Mouse (Mus musculus): ENCODE measurements at regions not wholly inside any gene's neighbourhood (a gene's known extent, or its start where the extent isn't known, plus 50 kb on each side); places are given as distances from the start of the nearest gene placed in this dataset.

GRCm38 (mm10) chr7:128998759-128999158 is 254.0 kb downstream of the Sec23ip start:
- H3K9me3 ChIP-seq (ENCODE audit: control insufficient read depth, low read length), result no peaks in the 10 kb centered on the region

GRCm38 (mm10) chr7:129002419-129002818 is 254.4 kb upstream of the Plpp4 start:
- H3K27me3 ChIP-seq (ENCODE audit: control insufficient read depth, insufficient read depth, low read length), result no peaks in the 10 kb centered on the region
- H3K9ac ChIP-seq (ENCODE audit: low read depth, low read length), result no peak overlapping the region
- no peaks in the 10 kb centered on the region for H3K9me3 ChIP-seq (ENCODE audit: control insufficient read depth, low read length)
- ATAC-seq (ENCODE audit: low FRiP score, low TSS enrichment), result no peak
- no peak overlapping the region for H3K4me3 ChIP-seq (ENCODE audit: low read length)
- no peak overlapping the region for H3K4me2 ChIP-seq (replicated peaks; ENCODE audit: low read depth, low read length)
- no peaks in the 10 kb centered on the region for H3K4me1 ChIP-seq (ENCODE audit: control insufficient read depth, insufficient read depth, low read length)
- no peak overlapping the region for H3K27ac ChIP-seq (ENCODE audit: low read depth, low read length)
- 71% methylated on average over 5 of the region's 5 CpGs for WGBS
- no peaks in the 10 kb centered on the region for H3K36me3 ChIP-seq (ENCODE audit: control insufficient read depth, insufficient read depth, low read length)

More at GRCm38 (mm10) chr7:128998759-128999158, 254.0 kb downstream of the Sec23ip start:
- no peak for ATAC-seq (ENCODE audit: low FRiP score, low TSS enrichment)
- Histone ChIP-seq H3K36me3 (ENCODE audit: control insufficient read depth, insufficient read depth, low read length) (no peaks in the 10 kb centered on the region), H3K27ac (ENCODE audit: low read depth, low read length) (no peak overlapping the region), H3K27me3 (ENCODE audit: control insufficient read depth, insufficient read depth, low read length) (no peaks in the 10 kb centered on the region), H3K4me2 (replicated peaks; ENCODE audit: low read depth, low read length) (no peak overlapping the region), H3K4me1 (ENCODE audit: control insufficient read depth, insufficient read depth, low read length) (no peaks in the 10 kb centered on the region), H3K4me3 (ENCODE audit: low read length) (no peak overlapping the region), H3K9ac (ENCODE audit: low read depth, low read length) (no peak overlapping the region)
- WGBS, result 57% methylated on average over 4 of the region's 4 CpGs

- no peaks in the 10 kb centered on the region for H3K4me1 ChIP-seq (ENCODE audit: control insufficient read depth, insufficient read depth, low read length)
- no peak overlapping the region for H3K4me2 ChIP-seq (replicated peaks; ENCODE audit: low read depth, low read length)
- WGBS, result 78% methylated on average over 1 of the region's 1 CpGs
- no peak overlapping the region for H3K4me3 ChIP-seq (ENCODE audit: low read length)
- no peak for ATAC-seq (ENCODE audit: low FRiP score, low TSS enrichment)
- H3K9ac ChIP-seq (ENCODE audit: low read depth, low read length), result no peak overlapping the region
- no peaks in the 10 kb centered on the region for H3K27me3 ChIP-seq (ENCODE audit: control insufficient read depth, insufficient read depth, low read length)
- H3K27ac ChIP-seq (ENCODE audit: low read depth, low read length), result no peak overlapping the region
- H3K36me3 ChIP-seq (ENCODE audit: control insufficient read depth, insufficient read depth, low read length), result no peaks in the 10 kb centered on the region
- H3K9me3 ChIP-seq (ENCODE audit: control insufficient read depth, low read length), result no peaks in the 10 kb centered on the region
These were observed 253.7 kb upstream of the Plpp4 start for GRCm38 (mm10) chr7:129003150-129003549.

DNA sequence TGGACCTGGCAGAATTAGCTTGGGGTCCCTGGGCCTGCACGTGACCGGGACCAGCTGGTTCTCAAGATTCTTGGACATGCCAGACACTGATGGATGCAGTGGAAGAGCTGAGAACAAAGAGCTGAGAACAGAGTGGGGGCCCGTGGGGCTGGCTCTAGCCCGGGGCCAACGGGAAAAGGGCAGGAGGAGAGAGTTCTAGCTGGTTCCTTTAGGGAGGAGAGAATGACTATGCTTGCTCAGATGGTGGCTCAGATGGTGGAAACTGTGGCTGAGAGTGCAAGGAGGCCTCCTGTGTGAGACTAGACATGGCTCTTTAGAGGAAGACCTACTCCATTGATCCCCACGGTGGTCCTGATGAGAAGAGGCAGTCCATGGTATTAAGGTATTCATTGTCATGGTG is 240.5 kb upstream of the Plpp4 start:
- no peak overlapping the region for H3K9ac ChIP-seq (ENCODE audit: low read depth, low read length)
- no peaks in the 10 kb centered on the region for H3K36me3 ChIP-seq (ENCODE audit: control insufficient read depth, insufficient read depth, low read length)
- ATAC-seq (ENCODE audit: low FRiP score, low TSS enrichment), result no peak
- no peaks in the 10 kb centered on the region; the same call in 1 of the 2 replicates for H3K9me3 ChIP-seq (ENCODE audit: control insufficient read depth, low read length)
- no peak overlapping the region for H3K4me2 ChIP-seq (replicated peaks; ENCODE audit: low read depth, low read length)
- H3K27ac ChIP-seq (ENCODE audit: low read depth, low read length), result no peak overlapping the region
- H3K4me1 ChIP-seq (ENCODE audit: control insufficient read depth, insufficient read depth, low read length), result no peaks in the 10 kb centered on the region
- H3K27me3 ChIP-seq (ENCODE audit: control insufficient read depth, insufficient read depth, low read length), result no peaks in the 10 kb centered on the region
- no peak overlapping the region for H3K4me3 ChIP-seq (ENCODE audit: low read length)
- WGBS, result 87% methylated on average over 6 of the region's 6 CpGs

- 68% methylated on average over 2 of the region's 2 CpGs for WGBS
- Histone ChIP-seq H3K27me3 (ENCODE audit: control insufficient read depth, insufficient read depth, low read length) (no peaks in the 10 kb centered on the region), H3K4me1 (ENCODE audit: control insufficient read depth, insufficient read depth, low read length) (no peaks in the 10 kb centered on the region), H3K27ac (ENCODE audit: low read depth, low read length) (no peak overlapping the region), H3K4me2 (replicated peaks; ENCODE audit: low read depth, low read length) (no peak overlapping the region), H3K36me3 (ENCODE audit: control insufficient read depth, insufficient read depth, low read length) (no peaks in the 10 kb centered on the region), H3K4me3 (ENCODE audit: low read length) (no peak overlapping the region), H3K9ac (ENCODE audit: low read depth, low read length) (no peak overlapping the region), H3K9me3 (ENCODE audit: control insufficient read depth, low read length) (no peaks in the 10 kb centered on the region)
- ATAC-seq (ENCODE audit: low FRiP score, low TSS enrichment), result no peak
These were observed 229.7 kb upstream of the Plpp4 start for GRCm38 (mm10) chr7:129027116-129027515.

DNA sequence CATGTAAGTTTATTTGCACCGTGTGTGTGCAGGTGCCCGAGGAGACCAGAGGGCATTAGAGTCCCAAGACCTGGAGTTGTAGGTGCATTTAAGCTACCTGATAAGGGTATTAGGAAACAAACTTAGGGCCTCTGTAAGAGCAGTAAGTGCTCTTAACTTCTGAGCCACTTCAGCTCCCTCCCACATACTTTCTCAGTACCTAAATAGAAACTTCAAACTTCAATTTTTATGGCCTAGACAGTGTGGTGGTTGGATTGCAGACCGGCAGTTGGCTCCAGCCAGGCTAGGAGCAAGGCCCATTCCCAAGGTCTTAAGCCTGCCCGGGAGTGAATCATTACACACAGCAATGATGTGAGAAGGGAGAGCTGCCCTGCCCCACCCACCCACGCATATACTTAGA is 208.8 kb upstream of the Plpp4 start:
- Histone ChIP-seq H3K27ac (ENCODE audit: low read depth, low read length) (no peak overlapping the region), H3K4me2 (replicated peaks; ENCODE audit: low read depth, low read length) (no peak overlapping the region), H3K4me3 (ENCODE audit: low read length) (no peak overlapping the region), H3K9me3 (ENCODE audit: control insufficient read depth, low read length) (no peaks in the 10 kb centered on the region), H3K9ac (ENCODE audit: low read depth, low read length) (no peak overlapping the region), H3K36me3 (ENCODE audit: control insufficient read depth, insufficient read depth, low read length) (no peaks in the 10 kb centered on the region), H3K27me3 (ENCODE audit: control insufficient read depth, insufficient read depth, low read length) (no peaks in the 10 kb centered on the region), H3K4me1 (ENCODE audit: control insufficient read depth, insufficient read depth, low read length) (no peaks in the 10 kb centered on the region)
- 58% methylated on average over 5 of the region's 5 CpGs for WGBS
- ATAC-seq (ENCODE audit: low FRiP score, low TSS enrichment), result no peak

GRCm38 (mm10) chr7:129049726-129050125 is 207.1 kb upstream of the Plpp4 start:
- no peak for ATAC-seq (ENCODE audit: low FRiP score, low TSS enrichment)
- Histone ChIP-seq H3K27ac (ENCODE audit: low read depth, low read length) (no peak overlapping the region), H3K36me3 (ENCODE audit: control insufficient read depth, insufficient read depth, low read length) (no peaks in the 10 kb centered on the region), H3K4me1 (ENCODE audit: control insufficient read depth, insufficient read depth, low read length) (no peaks in the 10 kb centered on the region), H3K9ac (ENCODE audit: low read depth, low read length) (no peak overlapping the region), H3K27me3 (ENCODE audit: control insufficient read depth, insufficient read depth, low read length) (no peaks in the 10 kb centered on the region), H3K9me3 (ENCODE audit: control insufficient read depth, low read length) (no peaks in the 10 kb centered on the region), H3K4me2 (replicated peaks; ENCODE audit: low read depth, low read length) (no peak overlapping the region), H3K4me3 (ENCODE audit: low read length) (no peak overlapping the region)
- 81% methylated on average over 4 of the region's 4 CpGs for WGBS

DNA sequence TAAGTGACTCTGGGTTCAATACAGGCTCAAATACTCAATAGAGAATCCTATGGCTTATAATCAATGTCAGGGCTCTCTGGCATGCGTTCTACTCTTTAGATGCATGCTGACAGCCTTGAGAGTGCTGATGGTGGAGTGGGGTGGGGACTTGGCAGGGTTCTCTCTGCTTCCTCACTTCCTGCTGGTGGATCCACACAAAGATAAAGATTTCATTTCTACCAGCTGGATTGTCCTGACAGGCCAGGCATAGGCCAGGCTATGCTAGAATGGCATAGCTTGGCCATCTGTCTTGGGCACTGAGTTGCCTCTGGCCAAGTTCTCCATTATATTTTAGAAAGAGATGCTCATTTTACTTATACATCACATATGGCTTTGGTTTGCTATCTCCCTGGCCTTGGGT is 206.2 kb upstream of the Plpp4 start:
- H3K4me2 ChIP-seq (replicated peaks; ENCODE audit: low read depth, low read length), result no peak overlapping the region
- no peaks in the 10 kb centered on the region for H3K27me3 ChIP-seq (ENCODE audit: control insufficient read depth, insufficient read depth, low read length)
- no peak overlapping the region for H3K9ac ChIP-seq (ENCODE audit: low read depth, low read length)
- no peak overlapping the region for H3K4me3 ChIP-seq (ENCODE audit: low read length)
- no peaks in the 10 kb centered on the region for H3K9me3 ChIP-seq (ENCODE audit: control insufficient read depth, low read length)
- no peaks in the 10 kb centered on the region for H3K4me1 ChIP-seq (ENCODE audit: control insufficient read depth, insufficient read depth, low read length)
- no peak overlapping the region for H3K27ac ChIP-seq (ENCODE audit: low read depth, low read length)
- WGBS, result 100% methylated on average over 1 of the region's 1 CpGs
- ATAC-seq (ENCODE audit: low FRiP score, low TSS enrichment), result no peak
- no peaks in the 10 kb centered on the region for H3K36me3 ChIP-seq (ENCODE audit: control insufficient read depth, insufficient read depth, low read length)

DNA sequence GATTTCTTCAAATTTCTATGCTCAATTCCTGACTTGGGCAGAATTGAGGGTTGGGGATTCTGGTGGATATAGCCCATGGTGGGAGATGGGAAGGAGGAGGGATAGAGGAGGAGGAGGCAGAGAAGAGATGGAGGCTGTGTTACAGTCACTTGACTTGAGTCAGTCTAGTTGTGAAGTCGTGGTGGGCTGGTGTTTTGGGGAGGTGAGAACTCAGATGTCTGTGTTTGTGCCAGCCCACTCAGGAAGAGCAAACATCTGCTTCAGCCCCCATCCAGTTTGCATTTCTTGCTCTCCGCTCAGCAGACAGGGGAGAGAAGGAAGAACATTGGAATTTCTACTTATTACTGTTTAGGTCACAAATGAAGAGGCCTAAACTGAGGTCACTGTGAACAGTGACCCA is 189.9 kb upstream of the Plpp4 start:
- 77% methylated on average over 2 of the region's 2 CpGs for WGBS
- H3K9ac ChIP-seq (ENCODE audit: low read depth, low read length), result no peak overlapping the region
- H3K27me3 ChIP-seq (ENCODE audit: control insufficient read depth, insufficient read depth, low read length), result no peaks in the 10 kb centered on the region
- H3K9me3 ChIP-seq (ENCODE audit: control insufficient read depth, low read length), result no peaks in the 10 kb centered on the region
- no peaks in the 10 kb centered on the region for H3K36me3 ChIP-seq (ENCODE audit: control insufficient read depth, insufficient read depth, low read length)
- no peak overlapping the region for H3K27ac ChIP-seq (ENCODE audit: low read depth, low read length)
- H3K4me1 ChIP-seq (ENCODE audit: control insufficient read depth, insufficient read depth, low read length), result no peaks in the 10 kb centered on the region
- no peak for ATAC-seq (ENCODE audit: low FRiP score, low TSS enrichment)
- no peak overlapping the region for H3K4me2 ChIP-seq (replicated peaks; ENCODE audit: low read depth, low read length)
- H3K4me3 ChIP-seq (ENCODE audit: low read length), result no peak overlapping the region

- ATAC-seq (ENCODE audit: low FRiP score, low TSS enrichment), result no peak
- H3K4me1 ChIP-seq (ENCODE audit: control insufficient read depth, insufficient read depth, low read length), result no peaks in the 10 kb centered on the region
- WGBS, result 96% methylated on average over 4 of the region's 4 CpGs
These were observed 188.7 kb upstream of the Plpp4 start for GRCm38 (mm10) chr7:129068137-129068536.

More at GRCm38 (mm10) chr7:129068137-129068536, 188.7 kb upstream of the Plpp4 start:
- no peaks in the 10 kb centered on the region for H3K9me3 ChIP-seq (ENCODE audit: control insufficient read depth, low read length)
- H3K4me2 ChIP-seq (replicated peaks; ENCODE audit: low read depth, low read length), result no peak overlapping the region
- no peaks in the 10 kb centered on the region for H3K27me3 ChIP-seq (ENCODE audit: control insufficient read depth, insufficient read depth, low read length)
- no peak overlapping the region for H3K4me3 ChIP-seq (ENCODE audit: low read length)
- no peaks in the 10 kb centered on the region for H3K36me3 ChIP-seq (ENCODE audit: control insufficient read depth, insufficient read depth, low read length)
- H3K27ac ChIP-seq (ENCODE audit: low read depth, low read length), result no peak overlapping the region
- H3K9ac ChIP-seq (ENCODE audit: low read depth, low read length), result no peak overlapping the region

Measured in kidney, embryonic 14.5 days (tissue).